Mouse (Mus musculus): ENCODE measurements around the gene Bach2. TPM values are rescaled to one million over a fixed set of nuclear protein-coding genes. Genes with fewer than 3 reads are reported as not detected.

The Bach2 gene
- polyA plus RNA-seq, 1 experiment from 2014 or later, result 9.8 TPM

- ATAC-seq (ENCODE audit: insufficient number of reproducible peaks, insufficient read depth, low FRiP score, low TSS enrichment, low read depth), result no peak
- WGBS, result 98% methylated on average over 1 of the region's 1 CpGs
- H3K4me3 ChIP-seq, result no peak overlapping the region
- peaks cover 10% of the 10 kb centered on the region; the same call in 1 of the 2 replicates for H3K9me3 ChIP-seq
- peaks cover 2% of the 10 kb centered on the region; the same call in 1 of the 2 replicates for H3K4me1 ChIP-seq
- no peaks in the 10 kb centered on the region for H3K27me3 ChIP-seq
- H3K4me2 ChIP-seq, result no peak overlapping the region
- H3K9ac ChIP-seq, result no peak overlapping the region
- H3K27ac ChIP-seq, result no peak overlapping the region
- H3K36me3 ChIP-seq, result peaks cover 17% of the 10 kb centered on the region
These were observed 81.4 kb downstream of the Bach2 start for GRCm38 (mm10) chr4:32320039-32320438.

DNA sequence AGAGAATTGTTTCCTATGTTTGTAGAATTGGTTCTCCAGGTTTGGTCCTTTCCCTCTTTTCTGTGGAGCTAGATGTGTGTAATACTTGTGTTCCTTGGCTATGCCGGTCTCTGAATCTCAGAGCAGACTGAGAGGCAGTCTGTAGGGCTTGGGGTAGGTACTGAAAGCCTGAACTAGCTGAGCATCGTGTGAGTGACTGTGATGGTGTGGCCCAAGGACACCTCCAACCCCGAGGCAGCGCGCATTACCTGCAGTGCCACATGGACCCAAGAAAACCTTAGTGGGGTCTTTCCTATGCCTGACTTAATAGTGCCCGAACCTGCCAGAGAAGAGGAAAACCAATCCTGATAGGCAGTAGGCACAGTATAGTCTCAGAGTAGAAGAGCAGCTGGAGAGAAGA lies 85.5 kb downstream of the Bach2 start:
- no peak overlapping the region for H3K9ac ChIP-seq
- WGBS, result 94% methylated on average over 6 of the region's 6 CpGs
- no peak overlapping the region for H3K27ac ChIP-seq
- ATAC-seq (ENCODE audit: insufficient number of reproducible peaks, insufficient read depth, low FRiP score, low TSS enrichment, low read depth), result no peak
- no peaks in the 10 kb centered on the region for H3K27me3 ChIP-seq
- H3K4me3 ChIP-seq, result no peak overlapping the region
- peaks cover 5% of the 10 kb centered on the region; the same call in 1 of the 2 replicates for H3K9me3 ChIP-seq
- H3K4me2 ChIP-seq, result no peak overlapping the region
- H3K36me3 ChIP-seq, result no peaks in the 10 kb centered on the region
- H3K4me1 ChIP-seq, result peaks cover 18% of the 10 kb centered on the region

DNA sequence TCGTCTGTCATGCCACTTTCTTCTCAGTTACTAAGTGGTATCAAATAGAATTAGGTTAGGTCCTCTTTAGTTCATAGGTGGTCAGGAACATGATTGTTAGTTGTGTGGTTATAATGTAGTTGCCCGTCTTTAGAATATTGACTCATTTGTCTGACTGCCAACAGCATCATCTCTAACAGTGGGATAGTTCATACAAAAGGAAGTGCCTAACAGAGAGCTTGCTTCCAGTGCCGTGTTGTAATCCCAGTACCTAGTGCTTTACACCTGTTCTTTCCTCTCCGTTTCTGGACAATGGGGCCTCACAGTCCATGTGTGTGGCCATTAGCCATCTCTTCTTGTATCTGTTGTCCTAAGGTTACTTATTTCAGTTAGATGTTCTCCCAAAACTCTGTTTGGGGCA lies 86.4 kb downstream of the Bach2 start:
- H3K9me3 ChIP-seq, result peaks cover 5% of the 10 kb centered on the region; the same call in 1 of the 2 replicates
- no peak for ATAC-seq (ENCODE audit: insufficient number of reproducible peaks, insufficient read depth, low FRiP score, low TSS enrichment, low read depth)
- no peak overlapping the region for H3K4me2 ChIP-seq
- no peak overlapping the region for H3K27ac ChIP-seq
- no peaks in the 10 kb centered on the region for H3K27me3 ChIP-seq
- H3K9ac ChIP-seq, result no peak overlapping the region
- 78% methylated on average over 4 of the region's 4 CpGs for WGBS
- H3K4me1 ChIP-seq, result peaks cover 18% of the 10 kb centered on the region
- H3K4me3 ChIP-seq, result no peak overlapping the region
- no peaks in the 10 kb centered on the region for H3K36me3 ChIP-seq

GRCm38 (mm10) chr4:32325596-32325995 lies 87.0 kb downstream of the Bach2 start:
- Histone ChIP-seq H3K27me3 (no peaks in the 10 kb centered on the region), H3K4me1 (peaks cover 18% of the 10 kb centered on the region), H3K4me2 (no peak overlapping the region), H3K9me3 (peaks cover 5% of the 10 kb centered on the region; the same call in 1 of the 2 replicates), H3K27ac (no peak overlapping the region), H3K4me3 (no peak overlapping the region), H3K36me3 (no peaks in the 10 kb centered on the region), H3K9ac (no peak overlapping the region)
- 53% methylated on average over 3 of the region's 3 CpGs for WGBS
- ATAC-seq (ENCODE audit: insufficient number of reproducible peaks, insufficient read depth, low FRiP score, low TSS enrichment, low read depth), result no peak

GRCm38 (mm10) chr4:32326279-32326678 lies 87.7 kb downstream of the Bach2 start:
- Histone ChIP-seq H3K4me3 (no peak overlapping the region), H3K9me3 (peaks cover 5% of the 10 kb centered on the region; the same call in 1 of the 2 replicates), H3K9ac (no peak overlapping the region), H3K4me1 (peaks cover 15% of the 10 kb centered on the region), H3K27me3 (no peaks in the 10 kb centered on the region), H3K36me3 (no peaks in the 10 kb centered on the region), H3K27ac (no peak overlapping the region), H3K4me2 (no peak overlapping the region)
- 79% methylated on average over 10 of the region's 10 CpGs for WGBS
- ATAC-seq (ENCODE audit: insufficient number of reproducible peaks, insufficient read depth, low FRiP score, low TSS enrichment, low read depth), result no peak

DNA sequence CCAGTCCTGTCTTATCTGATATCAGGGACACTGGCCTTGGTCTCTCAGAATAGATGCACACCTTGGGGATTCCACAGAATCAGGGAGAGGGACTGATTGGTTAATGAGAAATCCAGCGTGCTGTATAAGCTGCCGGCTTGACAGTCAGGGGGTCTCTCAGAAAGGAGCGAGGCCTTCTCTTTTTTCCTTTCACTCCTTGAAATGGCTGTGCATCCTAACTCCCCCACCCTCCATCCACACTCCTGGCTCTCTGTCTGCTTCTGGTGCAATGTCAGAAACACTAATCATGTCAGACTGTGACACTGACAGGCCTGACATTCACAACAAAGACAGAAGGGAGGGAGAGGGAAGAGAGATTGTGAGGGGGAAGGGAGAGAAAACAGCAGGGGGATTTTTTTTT lies 88.3 kb downstream of the Bach2 start:
- peaks cover 5% of the 10 kb centered on the region; the same call in 1 of the 2 replicates for H3K9me3 ChIP-seq
- ATAC-seq (ENCODE audit: insufficient number of reproducible peaks, insufficient read depth, low FRiP score, low TSS enrichment, low read depth), result no peak
- no peaks in the 10 kb centered on the region for H3K36me3 ChIP-seq
- H3K4me1 ChIP-seq, result peaks cover 15% of the 10 kb centered on the region
- H3K4me3 ChIP-seq, result no peak overlapping the region
- WGBS, result 39% methylated on average over 3 of the region's 3 CpGs
- H3K4me2 ChIP-seq, result no peak overlapping the region
- H3K27me3 ChIP-seq, result no peaks in the 10 kb centered on the region
- H3K9ac ChIP-seq, result peak overlapping the region; percentile 17; the same call in 1 of the 2 replicates
- no peak overlapping the region for H3K27ac ChIP-seq

DNA sequence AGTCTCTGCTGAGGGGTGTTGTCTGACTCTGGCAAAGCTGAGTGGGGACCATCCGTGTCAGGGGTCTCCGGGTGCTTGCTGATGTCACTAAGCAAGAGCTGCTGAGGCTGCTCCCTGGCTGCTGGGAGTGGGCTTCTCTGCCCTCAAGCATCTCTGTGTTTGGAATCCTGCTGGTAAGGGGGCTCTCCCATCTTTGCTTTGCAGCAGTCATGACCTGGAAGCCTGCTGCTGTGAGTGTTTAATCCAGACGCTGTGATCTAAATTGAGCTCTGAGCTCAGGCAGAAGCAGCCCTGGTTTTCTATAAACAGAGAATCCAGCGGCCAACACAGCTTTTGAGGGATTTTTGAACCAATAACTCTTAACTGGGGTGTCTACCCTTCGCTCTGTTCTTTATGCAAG lies 89.0 kb downstream of the Bach2 start:
- no peak for ATAC-seq (ENCODE audit: insufficient number of reproducible peaks, insufficient read depth, low FRiP score, low TSS enrichment, low read depth)

DNA sequence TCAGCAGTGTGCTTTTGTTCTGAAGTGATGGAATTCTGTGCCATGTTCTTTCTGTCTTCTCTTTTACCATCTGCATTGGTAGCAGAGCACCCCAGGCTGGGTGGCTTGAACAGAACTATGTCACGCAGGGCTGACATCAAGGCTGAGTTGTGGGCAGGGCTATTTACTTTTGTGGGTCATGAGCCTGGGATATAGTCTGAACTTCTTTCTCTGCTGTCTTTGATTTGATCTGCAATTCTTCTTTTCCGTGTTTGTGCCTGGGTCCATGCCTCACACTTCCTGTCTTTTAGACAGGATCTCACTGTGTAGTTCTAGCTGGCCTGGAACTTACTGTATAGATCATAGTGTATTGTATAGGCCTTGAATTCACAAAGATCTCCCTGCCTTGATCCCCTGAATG lies 90.0 kb downstream of the Bach2 start:
- Histone ChIP-seq H3K9ac (no peak overlapping the region), H3K4me3 (no peak overlapping the region), H3K9me3 (no peaks in the 10 kb centered on the region), H3K4me1 (peaks cover 15% of the 10 kb centered on the region), H3K36me3 (no peaks in the 10 kb centered on the region), H3K4me2 (no peak overlapping the region), H3K27me3 (no peaks in the 10 kb centered on the region), H3K27ac (no peak overlapping the region)
- WGBS, result 65% methylated on average over 2 of the region's 2 CpGs
- ATAC-seq (ENCODE audit: insufficient number of reproducible peaks, insufficient read depth, low FRiP score, low TSS enrichment, low read depth), result no peak

More for the DNA sequence above, 89.0 kb downstream of the Bach2 start:
- Histone ChIP-seq H3K9ac (no peak overlapping the region), H3K27me3 (no peaks in the 10 kb centered on the region), H3K27ac (peak overlapping the region; percentile 44; the same call in 1 of the 2 replicates), H3K4me1 (peaks cover 15% of the 10 kb centered on the region), H3K9me3 (peaks cover 5% of the 10 kb centered on the region; the same call in 1 of the 2 replicates), H3K4me3 (no peak overlapping the region), H3K4me2 (no peak overlapping the region), H3K36me3 (no peaks in the 10 kb centered on the region)
- 37% methylated on average over 5 of the region's 5 CpGs for whole genome bisulfite sequencing

GRCm38 (mm10) chr4:32330584-32331314 lies 92.1 kb downstream of the Bach2 start:
- H3K36me3 ChIP-seq, result no peaks in the 10 kb centered on the region
- WGBS, result 79% methylated on average over 8 of the region's 8 CpGs
- no peaks in the 10 kb centered on the region for H3K9me3 ChIP-seq
- ATAC-seq (ENCODE audit: insufficient number of reproducible peaks, insufficient read depth, low FRiP score, low TSS enrichment, low read depth), result no peak
- no peak overlapping the region for H3K9ac ChIP-seq
- no peak overlapping the region for H3K4me3 ChIP-seq
- H3K4me2 ChIP-seq, result no peak overlapping the region
- no peak overlapping the region for H3K27ac ChIP-seq
- no peaks in the 10 kb centered on the region for H3K27me3 ChIP-seq
- peaks cover 15% of the 10 kb centered on the region for H3K4me1 ChIP-seq

DNA sequence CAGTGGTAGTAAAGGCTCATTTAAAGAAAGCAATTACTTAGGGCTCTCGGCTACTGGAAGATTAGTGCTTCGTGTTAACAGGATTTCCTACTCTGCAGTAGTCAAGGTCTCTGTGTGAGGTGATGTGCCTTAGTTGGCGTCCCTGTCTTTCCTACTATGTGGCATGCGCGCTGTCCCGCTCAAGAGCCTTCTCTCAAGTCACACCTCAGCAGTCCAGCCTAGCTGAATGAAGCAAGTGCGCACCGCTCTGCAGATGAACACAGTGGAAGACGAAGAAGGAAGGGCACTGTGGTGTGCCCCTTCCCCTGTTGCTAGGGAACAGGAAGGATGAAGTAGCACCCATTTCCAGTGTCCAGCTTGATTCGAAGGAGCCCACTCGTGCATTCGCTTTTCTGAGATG lies 93.4 kb downstream of the Bach2 start:
- no peak overlapping the region for H3K9ac ChIP-seq
- H3K4me1 ChIP-seq, result peaks cover 8% of the 10 kb centered on the region
- 94% methylated on average over 12 of the region's 12 CpGs for WGBS
- no peak overlapping the region for H3K4me2 ChIP-seq
- H3K27ac ChIP-seq, result no peak overlapping the region
- no peak overlapping the region for H3K4me3 ChIP-seq
- H3K27me3 ChIP-seq, result no peaks in the 10 kb centered on the region
- no peak for ATAC-seq (ENCODE audit: insufficient number of reproducible peaks, insufficient read depth, low FRiP score, low TSS enrichment, low read depth)
- no peaks in the 10 kb centered on the region for H3K9me3 ChIP-seq
- no peaks in the 10 kb centered on the region for H3K36me3 ChIP-seq

DNA sequence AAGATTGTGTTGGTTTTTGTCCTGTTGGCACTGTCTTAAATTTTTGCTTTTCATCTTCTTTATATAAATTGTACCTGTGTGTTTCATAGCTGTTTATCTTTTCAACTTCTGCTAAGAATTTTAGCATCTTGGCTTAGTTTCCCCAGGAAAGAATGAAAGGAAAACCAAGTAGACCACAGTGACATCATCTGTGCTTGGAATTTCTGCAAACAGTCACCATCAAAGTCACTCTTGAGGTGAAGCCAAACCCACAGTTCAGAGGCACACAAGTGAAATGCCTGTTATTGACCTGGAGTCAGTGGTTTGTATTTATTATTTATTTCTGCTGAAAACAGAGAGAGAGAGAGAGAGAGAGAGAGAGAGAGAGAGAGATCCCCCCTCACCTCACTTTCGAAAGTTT lies 95.5 kb downstream of the Bach2 start:
- Histone ChIP-seq H3K36me3 (no peaks in the 10 kb centered on the region), H3K27me3 (no peaks in the 10 kb centered on the region), H3K4me1 (peaks cover 5% of the 10 kb centered on the region), H3K4me3 (no peak overlapping the region), H3K27ac (no peak overlapping the region), H3K9me3 (no peaks in the 10 kb centered on the region), H3K4me2 (no peak overlapping the region), H3K9ac (no peak overlapping the region)
- 86% methylated on average over 1 of the region's 1 CpGs for WGBS
- ATAC-seq (ENCODE audit: insufficient number of reproducible peaks, insufficient read depth, low FRiP score, low TSS enrichment, low read depth), result no peak

GRCm38 (mm10) chr4:32334765-32335164 lies 96.2 kb downstream of the Bach2 start:
- Histone ChIP-seq H3K9me3 (no peaks in the 10 kb centered on the region), H3K27me3 (no peaks in the 10 kb centered on the region), H3K4me2 (no peak overlapping the region), H3K36me3 (no peaks in the 10 kb centered on the region), H3K4me3 (no peak overlapping the region), H3K27ac (no peak overlapping the region), H3K4me1 (peaks cover 5% of the 10 kb centered on the region), H3K9ac (no peak overlapping the region)
- no peak for ATAC-seq (ENCODE audit: insufficient number of reproducible peaks, insufficient read depth, low FRiP score, low TSS enrichment, low read depth)
- WGBS, result 88% methylated on average over 5 of the region's 5 CpGs
